Mouse (Mus musculus) liver, embryonic 11.5 days (tissue): ENCODE results near the gene Hjurp. TPM values are rescaled to one million over a fixed set of nuclear protein-coding genes. Genes with fewer than 3 reads are reported as not detected.

Source experiments
- ATAC-seq: fragments of 200-750 bp; cut with Nextera tagmentation; replicated peaks from 2 replicates; pipeline ENCODE4 v1.8.0; 2017; ENCODE audit warnings: moderate number of reproducible peaks, mild to moderate bottlenecking, moderate TSS enrichment, moderate library complexity; ENCODE audit not compliant: low FRiP score
- DNase-seq: peaks from one replicate; pipeline ENCODE4 v3.0.0-alpha.2; 2017; ENCODE audit warnings: low spot score
- H3K27ac ChIP-seq: fragments of 300-500 bp; sonication (generic); 2 replicates; pipeline ENCODE4 v1.5.1; 2014; ENCODE audit warnings: mild to moderate bottlenecking, low read depth, low read length, control low read depth
- H3K27me3 ChIP-seq: fragments of 300-500 bp; sonication (generic); replicated peaks from 2 replicates; pipeline ENCODE4 v1.6.1; 2014; ENCODE audit warnings: low read length, mixed read lengths; ENCODE audit not compliant: control insufficient read depth, insufficient read depth
- H3K36me3 ChIP-seq: fragments of 300-500 bp; sonication (generic); 2 replicates; pipeline ENCODE4 v1.6.1; 2014; ENCODE audit warnings: mild to moderate bottlenecking, low read length, moderate library complexity, mixed read lengths; ENCODE audit not compliant: control insufficient read depth, insufficient read depth
- H3K4me1 ChIP-seq: fragments of 300-500 bp; sonication (generic); replicated peaks from 2 replicates; pipeline ENCODE4 v1.6.1; 2014; ENCODE audit warnings: low read length, mixed read lengths; ENCODE audit not compliant: control insufficient read depth, insufficient read depth
- H3K4me2 ChIP-seq: fragments of 300-500 bp; sonication (generic); 2 replicates; pipeline ENCODE4 v1.6.1; 2014; ENCODE audit warnings: mild to moderate bottlenecking, control low read depth, moderate library complexity
- H3K4me3 ChIP-seq: fragments of 300-500 bp; sonication (generic); 2 replicates; pipeline ENCODE4 v1.5.1; 2014; ENCODE audit warnings: low read depth, low read length, control low read depth
- H3K9ac ChIP-seq: fragments of 300-500 bp; sonication (generic); 2 replicates; pipeline ENCODE4 v1.6.1; 2014; ENCODE audit warnings: low read depth, low read length, control low read depth
- H3K9me3 ChIP-seq: fragments of 300-500 bp; sonication (generic); 2 replicates; pipeline ENCODE4 v1.6.1; 2016; ENCODE audit warnings: low read length, inconsistent platforms, mixed read lengths; ENCODE audit not compliant: control insufficient read depth
- WGBS: fragments of 180-500 bp; shearing (Covaris S2); extraction: QIAGEN DNeasy Blood & Tissue Kit; methylation state at CpG from one replicate; pipeline ENCODE4 v1.1.7; 2014; 5-methylcytosine and 5-hydroxymethylcytosine counted together
- polyA plus RNA-seq: library from polyadenylated mRNA; unstranded; fragments of >200 nt; fragmentation: Nextera tagmentation; extraction: Ambion mirVana; gene quantifications from 2 replicates; pipeline ENCODE4 v1.2.1, GENCODE M21; 2014

The Hjurp gene
- polyA plus RNA-seq, 1 experiment from 2014 or later = 168 TPM

GRCm38 (mm10) chr1:88291409-88292005 lies 14.1 kb upstream of the Hjurp start:
- Histone ChIP-seq H3K4me3 (no peak overlapping the region), H3K9me3 (peaks cover 55% of the 10 kb centered on the region), H3K4me2 (no peak overlapping the region), H3K9ac (no peak overlapping the region), H3K27me3 (no peaks in the 10 kb centered on the region), H3K27ac (no peak overlapping the region), H3K36me3 (no peaks in the 10 kb centered on the region), H3K4me1 (no peaks in the 10 kb centered on the region)
- WGBS = 60% methylated on average over 3 of the region's 3 CpGs
- peak; percentile 32 for DNase-seq
- no peak for ATAC-seq

- ATAC-seq = no peak
- no peak for DNase-seq
- H3K9ac ChIP-seq = no peak overlapping the region
- no peaks in the 10 kb centered on the region for H3K27me3 ChIP-seq
- no peak overlapping the region for H3K4me3 ChIP-seq
- H3K27ac ChIP-seq = no peak overlapping the region
- H3K9me3 ChIP-seq = peaks cover 55% of the 10 kb centered on the region
- no peak overlapping the region for H3K4me2 ChIP-seq
- H3K36me3 ChIP-seq = no peaks in the 10 kb centered on the region
- H3K4me1 ChIP-seq = no peaks in the 10 kb centered on the region
- WGBS = 60% methylated on average over 1 of the region's 1 CpGs
Measured at GRCm38 (mm10) chr1:88290511-88290910, 13.1 kb upstream of the Hjurp start.

DNA sequence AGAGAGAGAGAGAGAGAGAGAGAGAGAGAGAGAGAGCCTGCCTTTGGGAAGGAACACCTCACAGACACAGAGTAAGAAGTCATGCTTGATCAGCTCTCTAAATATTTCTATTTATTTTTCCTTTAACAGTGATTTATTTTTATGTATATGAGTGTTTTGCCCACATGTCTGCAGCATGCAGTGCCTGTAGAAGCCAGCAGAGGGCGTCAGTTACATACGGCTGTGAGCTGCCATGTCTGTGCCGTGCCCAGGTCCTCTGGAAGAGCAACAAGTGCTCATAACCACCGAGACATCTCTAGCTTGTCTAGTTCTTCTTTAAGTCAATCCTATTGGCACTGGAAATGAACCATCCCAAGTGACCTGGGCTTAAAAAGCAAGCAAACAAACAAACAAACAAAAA lies 12.5 kb upstream of the Hjurp start:
- H3K9me3 ChIP-seq = peaks cover 59% of the 10 kb centered on the region
- H3K27me3 ChIP-seq = no peaks in the 10 kb centered on the region
- DNase-seq (peak; percentile 68), ATAC-seq (no peak)
- H3K4me3 ChIP-seq = no peak overlapping the region
- no peak overlapping the region for H3K4me2 ChIP-seq
- no peak overlapping the region for H3K9ac ChIP-seq
- no peak overlapping the region for H3K27ac ChIP-seq
- H3K36me3 ChIP-seq = no peaks in the 10 kb centered on the region
- H3K4me1 ChIP-seq = no peaks in the 10 kb centered on the region
- WGBS = 34% methylated on average over 4 of the region's 4 CpGs

DNA sequence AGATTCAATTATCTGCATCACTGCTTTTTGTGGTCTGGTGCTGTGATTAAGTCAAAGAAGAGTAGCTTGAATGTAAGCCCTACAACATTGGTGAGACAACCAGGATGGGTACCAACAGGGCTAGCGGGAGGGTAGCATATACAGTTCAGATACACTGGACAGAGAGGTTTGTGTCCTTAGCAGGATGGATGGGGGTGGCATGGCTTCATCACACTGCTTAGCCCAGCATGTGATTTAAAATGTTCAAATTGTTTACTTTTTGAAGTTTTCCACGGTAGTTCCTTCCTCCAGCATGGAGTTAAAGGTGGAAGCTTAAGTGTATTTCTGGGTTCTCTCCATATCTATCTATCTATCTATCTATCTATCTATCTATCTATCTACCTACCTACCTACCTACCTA lies 11.7 kb upstream of the Hjurp start:
- Histone ChIP-seq H3K9me3 (peaks cover 60% of the 10 kb centered on the region), H3K4me2 (no peak overlapping the region), H3K36me3 (no peaks in the 10 kb centered on the region), H3K9ac (no peak overlapping the region), H3K27me3 (no peaks in the 10 kb centered on the region), H3K27ac (no peak overlapping the region), H3K4me1 (no peaks in the 10 kb centered on the region), H3K4me3 (no peak overlapping the region)
- ATAC-seq (no peak), DNase-seq (no peak)
- WGBS = 41% methylated on average over 2 of the region's 2 CpGs

GRCm38 (mm10) chr1:88288789-88289127 lies 11.3 kb upstream of the Hjurp start:
- ATAC-seq (no peak), DNase-seq (no peak)
- no peaks in the 10 kb centered on the region for H3K27me3 ChIP-seq
- 67% methylated on average over 3 of the region's 3 CpGs for WGBS
- no peaks in the 10 kb centered on the region for H3K4me1 ChIP-seq
- H3K27ac ChIP-seq = no peak overlapping the region
- no peaks in the 10 kb centered on the region for H3K36me3 ChIP-seq
- no peak overlapping the region for H3K4me2 ChIP-seq
- peaks cover 64% of the 10 kb centered on the region for H3K9me3 ChIP-seq
- H3K4me3 ChIP-seq = no peak overlapping the region
- H3K9ac ChIP-seq = no peak overlapping the region

DNA sequence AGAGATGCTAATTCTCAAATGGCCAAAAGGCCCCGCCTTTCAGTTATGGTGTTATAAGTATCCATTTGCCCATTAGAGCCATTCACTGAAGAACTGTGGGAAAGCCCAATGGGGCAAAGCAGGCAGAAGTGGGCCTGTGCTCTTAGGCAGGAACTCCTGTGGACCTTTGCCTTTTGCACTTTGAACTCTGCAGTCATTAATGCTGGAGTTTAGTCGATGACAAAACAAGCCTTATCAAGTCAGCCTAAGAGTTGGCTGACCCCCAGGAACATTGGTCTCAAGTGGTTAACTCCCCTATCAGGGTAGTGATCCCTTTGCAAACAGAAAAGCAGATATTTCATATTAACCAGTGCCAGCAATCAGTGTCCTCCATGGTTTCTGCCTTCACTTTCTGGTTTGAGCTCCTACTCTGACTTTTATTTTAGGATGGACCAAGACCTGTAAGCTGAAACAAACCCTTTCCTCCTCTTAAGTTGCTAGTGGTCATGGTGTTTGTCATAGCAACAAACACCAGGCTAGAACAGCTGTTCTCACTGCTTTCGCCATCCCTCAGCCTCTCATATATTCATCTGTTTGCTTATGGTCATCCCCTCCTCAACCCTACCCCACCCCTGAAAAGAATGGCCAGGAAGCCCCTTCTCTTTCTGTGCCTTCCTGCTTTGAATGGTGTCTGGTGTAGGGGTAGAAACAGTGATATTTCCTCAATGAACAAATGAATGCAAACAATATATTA lies 10.8 kb upstream of the Hjurp start:
- no peak; the same call in 1 of the 2 replicates for ATAC-seq

DNA sequence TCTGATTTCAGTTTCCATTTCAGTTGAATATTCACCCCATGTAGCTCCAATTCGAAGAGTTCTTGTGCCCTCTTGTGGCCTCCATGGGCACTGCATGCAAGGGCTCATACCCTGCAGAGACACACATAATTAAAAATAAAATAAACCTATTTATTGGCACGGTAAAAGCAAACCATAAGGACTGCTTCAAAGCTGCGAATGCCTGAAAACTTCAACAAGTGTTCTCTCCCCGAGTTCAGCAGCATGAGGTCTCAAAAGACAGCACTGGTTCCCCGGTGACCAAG lies 10.2 kb upstream of the Hjurp start:
- Histone ChIP-seq H3K27me3 (no peaks in the 10 kb centered on the region), H3K4me2 (no peak overlapping the region), H3K4me1 (no peaks in the 10 kb centered on the region), H3K9me3 (peaks cover 74% of the 10 kb centered on the region), H3K9ac (no peak overlapping the region), H3K27ac (no peak overlapping the region), H3K4me3 (no peak overlapping the region), H3K36me3 (no peaks in the 10 kb centered on the region)
- 26% methylated on average over 5 of the region's 5 CpGs for WGBS
- ATAC-seq (0 out of 2 replicates have a peak, but pooled peaks have one; percentile 9), DNase-seq (peak; percentile 78)

More for the DNA sequence above, 10.8 kb upstream of the Hjurp start:
- Histone ChIP-seq H3K4me1 (no peaks in the 10 kb centered on the region), H3K27ac (no peak overlapping the region), H3K36me3 (no peaks in the 10 kb centered on the region), H3K27me3 (no peaks in the 10 kb centered on the region), H3K4me2 (no peak overlapping the region), H3K9ac (no peak overlapping the region), H3K4me3 (no peak overlapping the region), H3K9me3 (peaks cover 68% of the 10 kb centered on the region)
- WGBS = 35% methylated on average over 3 of the region's 3 CpGs
- no peak for DNase-seq

- Histone ChIP-seq H3K27me3 (no peaks in the 10 kb centered on the region), H3K4me1 (no peaks in the 10 kb centered on the region), H3K27ac (no peak overlapping the region), H3K4me3 (no peak overlapping the region), H3K9me3 (peaks cover 74% of the 10 kb centered on the region), H3K9ac (no peak overlapping the region), H3K4me2 (no peak overlapping the region), H3K36me3 (no peaks in the 10 kb centered on the region)
- DNase-seq (no peak), ATAC-seq (no peak)
- 69% methylated on average over 13 of the region's 13 CpGs for WGBS
Measured at GRCm38 (mm10) chr1:88286887-88287696, 9.7 kb upstream of the Hjurp start.
